Mouse (Mus musculus) gastrocnemius, adult 8-10 months (tissue): Measurements from ENCODE around the gene Myh10. TPM values are rescaled to one million over a fixed set of nuclear protein-coding genes. Genes with fewer than 3 reads are reported as not detected.
A peak's percentile ranks its signal among the peaks of the same experiment; 100 is the strongest.

Experiments
- DNase-seq, 2 experiments: peaks; one replicate each; pipeline ENCODE4 v3.0.0; 2022; ENCODE audit warnings: low spot score in 2 of 2
- total RNA-seq, 4 experiments: library from RNA; stranded (reverse); gene quantifications; 2 replicates each; pipeline ENCODE4 v1.2.4; 2022

Myh10 gene
- total RNA-seq, 4 experiments from 2014 or later = 13.2 to 20.4 (median 15.8) TPM

- DNase-seq = no peak
Observed at GRCm38 (mm10) chr11:68745374-68746200, 54.2 kb downstream of the Myh10 start.

DNA sequence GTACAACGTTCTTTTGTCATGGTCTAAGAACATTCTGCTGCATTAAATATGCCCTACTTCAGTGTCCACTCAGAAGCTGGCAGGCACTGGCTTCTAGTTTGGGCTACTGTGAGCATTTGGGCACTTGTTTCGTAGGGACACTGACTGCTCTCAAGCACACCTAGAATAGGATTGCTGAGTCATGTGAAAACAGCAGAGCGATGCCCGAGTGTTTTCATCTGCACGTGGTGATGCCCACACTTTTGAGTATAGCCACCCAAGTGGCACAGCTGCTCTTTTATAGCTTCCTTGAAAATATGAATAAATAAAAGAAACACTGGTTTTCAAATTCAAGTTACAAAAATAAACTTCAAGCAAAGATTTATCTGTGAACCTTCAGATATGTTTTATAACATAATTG is 56.8 kb downstream of the Myh10 start:
- no peak for DNase-seq

GRCm38 (mm10) chr11:68750206-68750605 is 58.8 kb downstream of the Myh10 start:
- DNase-seq = no peak

GRCm38 (mm10) chr11:68750938-68751337 is 59.6 kb downstream of the Myh10 start:
- no peak for DNase-seq

DNA sequence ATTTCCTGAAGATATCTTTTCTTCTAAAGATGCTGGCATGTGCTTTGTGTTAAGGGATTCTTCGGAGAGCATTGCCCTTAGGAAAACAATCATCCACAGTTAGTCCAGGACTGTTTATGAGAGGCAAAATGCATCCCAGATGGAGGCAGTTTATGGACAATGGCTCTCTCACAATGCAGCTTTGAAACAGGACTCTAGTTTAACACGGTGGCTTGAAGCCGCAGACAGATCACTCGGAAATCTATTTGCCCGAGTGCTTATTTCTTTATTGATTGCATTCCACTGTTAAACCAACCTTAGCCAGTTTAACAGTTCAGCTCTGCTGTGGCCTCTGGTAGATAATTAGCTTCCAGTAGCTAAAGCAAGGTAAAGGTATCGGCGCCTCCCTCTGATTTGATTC is 62.9 kb downstream of the Myh10 start:
- DNase-seq = no peak

- no peak for DNase-seq
Observed at GRCm38 (mm10) chr11:68756456-68757348, 65.3 kb downstream of the Myh10 start.

GRCm38 (mm10) chr11:68759691-68760090 is 68.3 kb downstream of the Myh10 start:
- no peak for DNase-seq

GRCm38 (mm10) chr11:68761155-68761554 is 69.8 kb downstream of the Myh10 start:
- no peak for DNase-seq

DNA sequence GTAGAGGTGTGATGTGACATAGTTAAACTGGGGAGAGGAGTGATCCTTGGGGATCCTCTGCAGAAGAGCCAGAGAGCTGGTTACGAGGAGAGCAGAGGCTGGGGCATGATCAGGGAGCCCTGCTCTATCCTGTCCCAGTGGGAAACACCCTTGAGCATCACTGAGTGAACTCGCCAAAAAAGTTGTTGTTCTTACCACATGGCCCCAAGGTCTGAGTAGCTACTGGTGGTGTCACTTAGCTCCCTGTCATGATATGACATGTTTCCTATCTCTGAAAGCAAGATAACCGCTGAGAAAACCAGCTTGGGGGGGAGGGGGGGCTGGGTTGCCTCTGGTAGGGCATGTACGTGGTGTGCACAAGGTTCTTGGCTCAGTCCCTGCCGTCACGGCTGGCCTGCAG is 70.3 kb downstream of the Myh10 start:
- no peak for DNase-seq

DNA sequence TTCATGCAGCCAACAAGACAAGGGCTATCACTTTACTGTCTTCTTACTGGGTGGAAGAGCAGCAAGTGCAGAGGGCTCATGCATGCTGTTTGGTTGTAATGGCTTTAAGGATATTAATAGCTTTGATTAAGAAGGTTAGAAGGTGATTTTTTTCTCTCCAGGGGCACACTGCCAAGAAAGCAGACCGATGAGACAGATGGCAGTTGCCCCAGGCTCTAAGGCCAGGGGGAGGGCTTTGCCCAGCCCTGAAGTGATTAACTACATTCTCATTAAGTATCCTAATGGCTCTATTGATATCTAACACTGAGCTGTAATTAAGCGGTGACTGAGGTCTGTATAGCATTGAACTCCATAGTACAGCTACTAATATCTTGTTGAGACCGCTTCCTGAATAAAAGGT is 73.3 kb downstream of the Myh10 start:
- peak; percentile 10 to 25 for DNase-seq

DNA sequence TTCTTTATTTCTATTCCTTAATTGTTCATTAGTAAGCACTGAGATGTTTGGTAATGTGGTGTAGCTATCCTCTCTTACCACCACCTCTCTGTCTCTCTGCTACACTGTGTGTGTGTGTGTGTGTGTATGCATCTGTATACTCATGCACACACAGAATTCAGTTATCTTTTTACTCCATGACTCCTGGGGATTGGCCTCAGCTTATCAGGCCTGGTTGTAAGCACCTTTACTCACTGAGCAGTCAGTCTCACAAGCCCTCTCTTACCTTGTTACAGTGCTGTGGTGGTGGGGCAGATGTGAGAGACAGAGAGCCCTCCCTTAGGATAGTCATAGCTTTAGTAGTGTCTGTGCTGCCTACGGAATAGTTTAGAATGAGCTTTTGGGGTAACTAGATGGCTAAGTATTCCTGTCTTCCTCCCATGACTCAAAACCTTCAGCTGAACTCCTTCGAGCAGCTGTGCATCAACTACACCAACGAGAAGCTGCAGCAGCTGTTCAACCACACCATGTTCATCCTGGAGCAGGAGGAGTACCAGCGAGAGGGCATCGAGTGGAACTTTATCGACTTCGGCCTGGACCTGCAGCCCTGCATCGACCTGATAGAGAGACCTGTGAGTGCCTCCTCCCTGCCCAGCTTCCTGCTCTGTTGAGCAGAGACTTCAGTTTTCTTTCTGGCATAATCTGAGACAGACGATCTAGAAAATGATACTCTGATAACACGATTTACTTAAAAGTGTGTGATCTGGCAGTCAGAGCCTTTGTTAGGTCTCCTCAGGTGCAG is 76.6 kb downstream of the Myh10 start:
- no peak for DNase-seq

GRCm38 (mm10) chr11:68769770-68770510 is 78.6 kb downstream of the Myh10 start:
- no peak for DNase-seq

DNA sequence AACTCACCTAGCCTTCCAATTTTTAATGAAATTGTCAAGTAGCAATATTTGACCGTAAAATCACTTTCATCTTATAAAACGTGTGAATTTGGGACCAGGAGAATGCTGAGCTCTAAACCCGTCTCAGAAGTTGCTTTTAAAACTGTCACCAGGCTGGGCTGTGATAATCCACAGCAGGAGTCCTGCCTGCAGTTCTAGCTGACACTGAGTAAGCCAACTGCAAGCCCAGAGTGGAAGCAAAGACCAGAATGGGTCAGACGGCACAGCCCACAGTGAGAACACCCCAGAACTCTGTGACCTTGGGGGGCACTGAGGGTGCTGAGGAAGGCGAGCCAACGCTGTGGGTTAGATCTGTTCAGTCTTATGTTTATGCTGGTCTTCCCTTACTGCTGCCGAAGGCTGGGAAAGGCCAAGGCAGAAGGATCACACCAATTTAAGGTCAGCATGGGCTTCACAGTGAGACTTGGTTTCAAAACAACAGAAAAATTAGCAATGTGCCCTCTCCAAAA is 84.8 kb downstream of the Myh10 start:
- no peak for DNase-seq

- DNase-seq = no peak
Observed at GRCm38 (mm10) chr11:68777933-68778332, 86.6 kb downstream of the Myh10 start.

- DNase-seq = no peak
Observed at GRCm38 (mm10) chr11:68778855-68779254, 87.5 kb downstream of the Myh10 start.

DNA sequence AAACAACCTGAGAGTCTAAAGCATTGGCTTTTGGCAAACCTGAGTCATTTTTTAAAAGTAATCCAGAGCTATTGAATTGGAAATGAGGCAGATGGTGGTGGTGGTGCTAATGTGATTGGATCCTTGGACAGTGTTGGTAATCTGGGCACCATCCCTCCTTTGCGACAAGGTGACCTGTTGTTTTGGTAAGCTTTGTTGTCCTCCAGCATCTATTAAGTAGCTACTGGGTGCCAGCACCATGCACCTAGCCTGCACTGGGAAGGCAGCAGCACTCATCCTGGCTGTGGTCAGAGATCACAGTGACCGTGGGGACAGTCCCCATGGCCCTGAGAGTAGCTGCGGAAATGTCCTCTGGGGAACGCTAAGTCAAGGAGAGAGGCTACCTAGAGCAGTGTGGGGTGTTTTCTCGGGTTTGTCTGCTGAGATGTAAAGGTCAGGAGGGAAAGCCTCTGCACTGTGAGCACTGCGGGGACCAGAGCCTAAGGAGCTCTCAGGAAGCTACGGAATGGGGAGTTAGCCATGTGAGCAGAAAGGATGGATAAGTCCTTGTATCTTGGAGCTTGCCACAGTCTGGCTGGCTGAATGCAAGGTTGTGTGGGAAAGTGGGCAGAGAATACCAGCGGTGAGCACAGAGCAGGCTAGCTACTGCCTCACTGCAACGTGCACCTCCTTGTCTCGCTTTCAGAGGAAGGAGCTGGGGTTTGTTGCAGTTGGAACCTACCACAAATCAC is 88.5 kb downstream of the Myh10 start:
- no peak for DNase-seq

DNA sequence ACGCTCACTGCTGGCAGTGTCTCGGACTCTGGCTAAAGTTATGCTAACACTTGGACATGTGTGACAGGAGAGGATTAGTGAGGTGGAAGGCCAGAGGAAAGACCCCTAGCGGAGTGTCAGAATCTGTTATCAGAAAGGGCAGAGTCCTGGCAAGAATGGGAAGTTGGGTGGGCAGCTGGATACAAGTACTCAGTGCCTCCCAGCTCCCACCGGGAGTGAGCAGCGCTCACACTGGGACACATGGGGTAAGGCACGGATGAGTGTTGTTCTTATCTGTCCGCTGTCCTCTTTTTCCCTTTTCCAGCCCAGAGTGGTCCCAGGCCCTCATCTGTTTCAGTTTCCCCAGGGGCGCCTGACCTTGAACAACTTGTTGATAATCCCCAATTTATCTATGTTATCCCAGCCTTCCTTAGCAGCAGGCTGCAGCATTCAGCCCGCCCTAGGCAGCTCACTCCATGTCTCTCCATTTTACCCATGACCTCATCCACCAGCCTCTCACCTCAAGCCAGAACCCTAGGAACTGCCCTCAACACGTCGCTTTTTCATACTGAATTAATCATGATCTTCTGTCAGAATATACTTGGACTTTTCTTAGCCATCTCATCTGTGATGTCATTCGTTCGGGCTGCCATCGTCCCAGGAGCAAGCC is 89.2 kb downstream of the Myh10 start:
- DNase-seq = no peak

DNA sequence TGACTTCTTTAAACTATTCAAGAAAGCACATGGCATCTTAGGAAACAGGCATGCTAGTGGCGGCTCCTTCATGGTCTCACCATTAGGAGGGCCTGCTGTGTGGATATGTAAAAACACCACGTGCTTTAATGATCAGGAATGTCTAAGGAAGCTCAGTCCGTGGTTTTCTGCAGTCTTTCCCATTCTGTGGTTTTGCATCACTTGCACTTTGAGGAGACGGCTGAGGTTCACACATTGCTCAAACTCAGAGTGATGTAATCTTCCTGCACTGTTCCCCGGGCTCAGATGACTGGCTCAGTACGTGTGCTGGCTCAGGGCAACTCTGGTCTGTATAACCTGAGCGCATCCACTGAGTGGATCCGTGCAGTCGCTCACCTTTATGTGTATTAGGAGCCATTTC is 91.0 kb downstream of the Myh10 start:
- no peak for DNase-seq

GRCm38 (mm10) chr11:68785813-68786212 is 94.5 kb downstream of the Myh10 start:
- no peak for DNase-seq
